Comparison of ENCODE assay signal across 22 mouse cellular contexts in genomic region chr8:45591888-45592287, GRCm38 (mm10).
DNase-seq lines count a peak whose midpoint lies in the region; ATAC-seq and TF ChIP-seq lines count a peak whose summit lies in the region.
"Had no signal": no experiment of that assay in that cellular context is flagged by ENCODE, and none has a peak within 500 bp of the region (broad histone marks: within the 10 kb centered on the region; RNA-seq: fewer than 3 reads in every experiment).

No protein-coding gene starts in this region.

- no peak overlapping the region for H3K4me3 ChIP-seq in heart, embryonic 13.5 days
- no peak overlapping the region for H3K4me3 ChIP-seq in lung, embryonic 16.5 days (ENCODE audit: low read length)
- no peak overlapping the region for H3K4me3 ChIP-seq in lung, adult 2 months (replicated peaks; ENCODE audit: extremely low read depth, low read depth, low read length)
- no peak overlapping the region for H3K4me3 ChIP-seq in kidney, adult 2 months (ENCODE audit: insufficient read depth, low read depth, low read length)
- H3K4me3 ChIP-seq: erythroblast, embryonic 14.5 days; layer of hippocampus, adult 2 months; left cerebral cortex, adult 2 months; limb, embryonic 10.5 days had no signal

- H3K36me3 ChIP-seq in heart, embryonic 13.5 days: no peaks in the 10 kb centered on the region
- no peaks in the 10 kb centered on the region for H3K36me3 ChIP-seq in lung, embryonic 16.5 days (ENCODE audit: control insufficient read depth, insufficient read depth, low read length)
- no peaks in the 10 kb centered on the region for H3K36me3 ChIP-seq in kidney, adult 2 months (ENCODE audit: control insufficient read depth, insufficient read depth, low read length)
- H3K36me3 ChIP-seq: limb, embryonic 10.5 days had no signal

- intact Hi-C loops in heart, postnatal 25 days (cut with DNase I): no loop called here

- H3K4me2 ChIP-seq in heart, embryonic 13.5 days: no peak overlapping the region
- H3K4me2 ChIP-seq in lung, embryonic 16.5 days (ENCODE audit: low read depth, low read length): no peak overlapping the region
- H3K4me2 ChIP-seq: liver, embryonic 11.5 days had no signal

- no peaks in the 10 kb centered on the region for H3K27me3 ChIP-seq in heart, embryonic 13.5 days (replicated peaks)
- H3K27me3 ChIP-seq in lung, embryonic 16.5 days (ENCODE audit: control insufficient read depth, insufficient read depth, low read depth, low read length): no peaks in the 10 kb centered on the region
- no peaks in the 10 kb centered on the region for H3K27me3 ChIP-seq in kidney, adult 2 months (replicated peaks; ENCODE audit: control insufficient read depth, insufficient read depth, low read length)

- no peak for DNase-seq in heart, postnatal 25 days (ENCODE audit: low spot score)
- no peak for DNase-seq in lung, adult 2 months
- peak; percentile 77 for DNase-seq in kidney, adult 2 months
- DNase-seq in kidney, postnatal 14 days: peak; percentile 49
- no peak for DNase-seq in layer of hippocampus, adult 8-10 months (ENCODE audit: low spot score in 2 of 2)
- DNase-seq: adrenal gland, postnatal 14 days; cerebellum, adult 18-20 months; cerebellum, postnatal 36 days; gastrocnemius, postnatal 36 days; heart, postnatal 10 days; right cerebral cortex, adult 18-20 months; thymus, adult 18-20 months had no signal

- TF ChIP-seq CTCF in lung, adult 2 months (IDR thresholded peaks at IDR 0.05; ENCODE audit: insufficient read depth, low read length): no peak
- no peak for TF ChIP-seq CTCF in kidney, adult 2 months (conservative IDR thresholded peaks at IDR 0.05; ENCODE audit: insufficient read depth, insufficient read length, low read depth, low read length)

- H3K9me3 ChIP-seq in heart, embryonic 13.5 days: no peaks in the 10 kb centered on the region
- H3K9me3 ChIP-seq in lung, embryonic 16.5 days (ENCODE audit: control insufficient read depth, low read length): no peaks in the 10 kb centered on the region
- H3K9me3 ChIP-seq: limb, embryonic 10.5 days had no signal

- no peak for ATAC-seq in heart, embryonic 13.5 days (ENCODE audit: extremely low read depth, insufficient number of reproducible peaks, low FRiP score, low TSS enrichment)
- ATAC-seq in lung, embryonic 16.5 days (ENCODE audit: low read depth): no peak
- ATAC-seq: inflammation-experienced regulatory T-cells, adult 6 months; midbrain, embryonic 16.5 days had no signal

- no peak overlapping the region for H3K9ac ChIP-seq in heart, embryonic 13.5 days
- H3K9ac ChIP-seq in lung, embryonic 16.5 days (ENCODE audit: low read length): no peak overlapping the region

- no peak for TF ChIP-seq POLR2A in lung, adult 2 months (IDR thresholded peaks at IDR 0.05; ENCODE audit: borderline replicate concordance, extremely low read depth, low read depth, low read length)
- TF ChIP-seq POLR2A in kidney, adult 2 months (IDR thresholded peaks at IDR 0.05; ENCODE audit: low read depth, low read length): no peak

- peaks cover 8% of the 10 kb centered on the region; the same call in 1 of the 2 replicates for H3K4me1 ChIP-seq in heart, embryonic 13.5 days
- H3K4me1 ChIP-seq in lung, embryonic 16.5 days (replicated peaks; ENCODE audit: control insufficient read depth, insufficient read depth, low read length): no peaks in the 10 kb centered on the region; the same call in 1 of the 2 replicates
- no peaks in the 10 kb centered on the region for H3K4me1 ChIP-seq in lung, adult 2 months (ENCODE audit: control insufficient read depth, insufficient read depth, low read length)
- no peaks in the 10 kb centered on the region for H3K4me1 ChIP-seq in kidney, adult 2 months (ENCODE audit: control insufficient read depth, insufficient read depth, low read length)
- H3K4me1 ChIP-seq: limb, embryonic 10.5 days had no signal

- 0 out of 2 replicates have a peak overlapping the region, but pooled peaks have one; percentile 0 for H3K27ac ChIP-seq in heart, embryonic 13.5 days (replicated peaks)
- H3K27ac ChIP-seq in lung, embryonic 16.5 days (ENCODE audit: low read length): 0 out of 2 replicates have a peak overlapping the region, but pooled peaks have one; percentile 30
- peak overlapping the region; percentile 39; the same call in 1 of the 2 replicates for H3K27ac ChIP-seq in kidney, adult 2 months (ENCODE audit: insufficient read depth, low read depth, low read length)
- H3K27ac ChIP-seq: layer of hippocampus, adult 2 months; left cerebral cortex, adult 2 months; limb, embryonic 10.5 days; macrophage had no signal

- WGBS in heart, embryonic 13.5 days: 74% methylated on average over 4 of the region's 4 CpGs
- 57% methylated on average over 4 of the region's 4 CpGs for WGBS in lung, embryonic 16.5 days
- WGBS in lung, adult 2 months: 68% methylated on average over 4 of the region's 4 CpGs
- 61% methylated on average over 4 of the region's 4 CpGs for WGBS in kidney, adult 2 months

Comparison
In these comparisons a context has a peak if more than half of its experiments do, and no peak if none do; other contexts are left out.
1. DNase-seq: peak in kidney, adult 2 months (single experiment) and kidney, postnatal 14 days (single experiment); none in heart, postnatal 25 days (single experiment), lung, adult 2 months (single experiment) and layer of hippocampus, adult 8-10 months (0 of 2).
2. Peak in every context shown above with its lines, with median percentiles within 50 percentile points of each other: H3K27ac ChIP-seq.